Mouse (Mus musculus) heart, adult 2 months (tissue): ENCODE data around the gene Jazf1. TPM values are rescaled to one million over a fixed set of nuclear protein-coding genes. Genes with fewer than 3 reads are reported as not detected.

Experiments
- DNase-seq, 2 experiments: peaks; one replicate each; pipeline ENCODE4 v3.0.0; 2021
- H3K27ac ChIP-seq: fragments of 200-600 bp; 2 replicates; pipeline ENCODE4 v1.8.1; 2022
- H3K27me3 ChIP-seq: fragments of 200-500 bp; 2 replicates; pipeline ENCODE4 v1.6.1; 2012; ENCODE audit warnings: mild to moderate bottlenecking, low read length, inconsistent platforms, mixed read lengths; ENCODE audit not compliant: control insufficient read depth, insufficient read depth
- H3K36me3 ChIP-seq: fragments of 200-500 bp; 2 replicates; pipeline ENCODE4 v1.6.1; 2012; ENCODE audit warnings: low read length, inconsistent platforms; ENCODE audit not compliant: control insufficient read depth, insufficient read depth
- H3K4me1 ChIP-seq: fragments of 200-500 bp; 2 replicates; pipeline ENCODE4 v1.6.1; 2011; ENCODE audit warnings: low read length; ENCODE audit not compliant: control insufficient read depth, insufficient read depth
- H3K4me3 ChIP-seq: fragments of 200-600 bp; 2 replicates; pipeline ENCODE4 v1.8.1; 2022
- H3K79me2 ChIP-seq: fragments of 200-500 bp; replicated peaks from 2 replicates; pipeline ENCODE4 v1.6.1; 2012; ENCODE audit warnings: mild to moderate bottlenecking, inconsistent platforms, low read length, moderate library complexity, mixed read lengths; ENCODE audit not compliant: control insufficient read depth, insufficient read depth
- H3K9ac ChIP-seq: fragments of 200-500 bp; 2 replicates; pipeline ENCODE4 v1.6.1; 2012; ENCODE audit warnings: low read depth, mild to moderate bottlenecking, control low read depth, inconsistent platforms, low read length, mixed read lengths
- CTCF ChIP-seq: fragments of 200-600 bp; IDR thresholded peaks from 2 replicates; pipeline ENCODE4 v1.8.1; 2022; ENCODE audit warnings: antibody characterized with exemption, mild to moderate bottlenecking, moderate library complexity
- EP300 ChIP-seq: fragments of 200-500 bp; IDR thresholded peaks from 2 replicates; pipeline ENCODE4 v1.6.1; 2011; ENCODE audit warnings: low read depth, low read length, control low read depth; ENCODE audit not compliant: insufficient read depth
- POLR2A ChIP-seq: fragments of 200-500 bp; IDR thresholded peaks from 2 replicates; pipeline ENCODE4 v1.6.1; 2011; ENCODE audit warnings: mild to moderate bottlenecking, low read depth, low read length, control low read depth; ENCODE audit not compliant: insufficient read depth
- WGBS: fragments of 180-500 bp; shearing (Covaris S2); methylation state at CpG from one replicate; pipeline ENCODE4 v1.1.7; 2018; 5-methylcytosine and 5-hydroxymethylcytosine counted together
- intact Hi-C: fragments of 180-260 bp; cut with DNase I; formaldehyde crosslinking; loops from one replicate; pipeline ENCODE4 v1.15.1; 2025
- polyA plus RNA-seq: library from polyadenylated mRNA; depleted of rRNA; stranded (reverse); fragments of >200 nt; gene quantifications from 2 replicates; pipeline ENCODE4 v1.2.3, GENCODE M21; 2012
- total RNA-seq, 2 experiments: library from RNA; stranded (reverse); gene quantifications; 2 replicates each; pipeline ENCODE4 v1.2.3; 2021

The Jazf1 gene
- total and polyA plus RNA-seq, 3 experiments = 1.2 to 2.6 (median 1.4) TPM

GRCm38 (mm10) chr6:53069976-53070575 lies 1.6 kb upstream of the Jazf1 start:
- Histone ChIP-seq H3K4me3 (no peak overlapping the region), H3K27ac (no peak overlapping the region), H3K27me3 (no peaks in the 10 kb centered on the region), H3K9ac (no peak overlapping the region), H3K79me2 (no peaks in the 10 kb centered on the region), H3K36me3 (no peaks in the 10 kb centered on the region), H3K4me1 (no peaks in the 10 kb centered on the region)
- TF ChIP-seq POLR2A (no peak), EP300 (no peak), CTCF (no peak)
- intact Hi-C loops = no loop called here
- WGBS = 34% methylated on average over 5 of the region's 5 CpGs
- peak in 1 of 2 experiments; percentile 6 for DNase-seq

GRCm38 (mm10) chr6:53068875-53069178 lies 396 bp upstream of the Jazf1 start:
- H3K27ac ChIP-seq = peak overlapping the region; percentile 48
- WGBS = 20% methylated on average over 6 of the region's 6 CpGs

GRCm38 (mm10) chr6:53067446-53067988 lies 914 bp downstream of the Jazf1 start:
- H3K9ac ChIP-seq = peak overlapping the region; percentile 64
- WGBS = 19% methylated on average over 40 of the region's 41 CpGs
- peak in 1 of 2 experiments; percentile 41 for DNase-seq
- H3K4me1 ChIP-seq = no peaks in the 10 kb centered on the region
- H3K4me3 ChIP-seq = peak overlapping the region; percentile 54
- intact Hi-C loops = no loop called here
- H3K79me2 ChIP-seq = no peaks in the 10 kb centered on the region
- TF ChIP-seq EP300 = no peak
- TF ChIP-seq POLR2A = no peak
- TF ChIP-seq CTCF = no peak
- H3K27ac ChIP-seq = no peak overlapping the region
- no peaks in the 10 kb centered on the region for H3K36me3 ChIP-seq
- H3K27me3 ChIP-seq = no peaks in the 10 kb centered on the region

More at GRCm38 (mm10) chr6:53068875-53069178, 396 bp upstream of the Jazf1 start:
- no peaks in the 10 kb centered on the region for H3K36me3 ChIP-seq
- no peaks in the 10 kb centered on the region for H3K27me3 ChIP-seq
- intact Hi-C loops = no loop called here
- TF ChIP-seq CTCF (no peak), EP300 (no peak), POLR2A (no peak)
- H3K9ac ChIP-seq = peak overlapping the region; percentile 64
- H3K79me2 ChIP-seq = no peaks in the 10 kb centered on the region
- DNase-seq = no peak
- H3K4me1 ChIP-seq = no peaks in the 10 kb centered on the region
- peak overlapping the region; percentile 63 for H3K4me3 ChIP-seq

- intact Hi-C loops = no loop called here
- H3K36me3 ChIP-seq = no peaks in the 10 kb centered on the region
- H3K9ac ChIP-seq = no peak overlapping the region
These were observed 1.5 kb downstream of the Jazf1 start for GRCm38 (mm10) chr6:53066978-53067377.

GRCm38 (mm10) chr6:53064070-53064469 lies 4.4 kb downstream of the Jazf1 start:
- H3K4me3 ChIP-seq = no peak overlapping the region
- DNase-seq = no peak
- H3K27me3 ChIP-seq = no peaks in the 10 kb centered on the region
- H3K9ac ChIP-seq = no peak overlapping the region
- H3K36me3 ChIP-seq = no peaks in the 10 kb centered on the region
- WGBS = 56% methylated on average over 4 of the region's 4 CpGs
- TF ChIP-seq CTCF (no peak), EP300 (no peak), POLR2A (no peak)
- H3K27ac ChIP-seq = no peak overlapping the region
- no peaks in the 10 kb centered on the region for H3K4me1 ChIP-seq
- H3K79me2 ChIP-seq = peaks cover 1% of the 10 kb centered on the region; the same call in 1 of the 2 replicates
- intact Hi-C loops = no loop called here

More at GRCm38 (mm10) chr6:53066978-53067377, 1.5 kb downstream of the Jazf1 start:
- no peaks in the 10 kb centered on the region for H3K79me2 ChIP-seq
- no peak for TF ChIP-seq CTCF
- TF ChIP-seq POLR2A = no peak
- no peak for TF ChIP-seq EP300
- H3K27ac ChIP-seq = no peak overlapping the region
- H3K27me3 ChIP-seq = no peaks in the 10 kb centered on the region
- WGBS = 87% methylated on average over 3 of the region's 3 CpGs
- H3K4me3 ChIP-seq = peak overlapping the region; percentile 54; the same call in 1 of the 2 replicates
- no peak for DNase-seq
- H3K4me1 ChIP-seq = no peaks in the 10 kb centered on the region

- TF ChIP-seq POLR2A (no peak), CTCF (no peak), EP300 (no peak)
- Histone ChIP-seq H3K36me3 (0 out of 2 replicates have a peak, but pooled peaks cover 2% of the 10 kb centered on the region), H3K79me2 (peaks cover 1% of the 10 kb centered on the region; the same call in 1 of the 2 replicates), H3K4me1 (no peaks in the 10 kb centered on the region; the same call in 1 of the 2 replicates), H3K4me3 (no peak overlapping the region), H3K27ac (no peak overlapping the region), H3K9ac (no peak overlapping the region), H3K27me3 (no peaks in the 10 kb centered on the region)
- no peak for DNase-seq
- intact Hi-C loops = no loop called here
- WGBS = 10% methylated on average over 2 of the region's 2 CpGs
These were observed 13.5 kb downstream of the Jazf1 start for GRCm38 (mm10) chr6:53054909-53055308.
